ENCODE assay signal across 8 mouse cellular contexts in genomic region chr7:80582821-80583451, GRCm38 (mm10). TPM values are rescaled to one million over a fixed set of nuclear protein-coding genes. Genes with fewer than 3 reads are reported as not detected.
DNase-seq lines count a peak whose midpoint lies in the region; ATAC-seq lines count a peak whose summit lies in the region.

No protein-coding gene starts in this region.

- no peaks in the 10 kb centered on the region for H3K36me3 ChIP-seq in hindbrain, embryonic 10.5 days
- H3K36me3 ChIP-seq in hindbrain, embryonic 13.5 days: no peaks in the 10 kb centered on the region
- H3K36me3 ChIP-seq in heart, embryonic 11.5 days (ENCODE audit: control insufficient read depth, insufficient read depth, low read length): no peaks in the 10 kb centered on the region
- H3K36me3 ChIP-seq in megakaryocyte, embryonic 14.5 days (replicated peaks; ENCODE audit: low read length): peaks cover 15% of the 10 kb centered on the region

- H3K4me1 ChIP-seq in hindbrain, embryonic 10.5 days (replicated peaks): peaks cover 31% of the 10 kb centered on the region
- H3K4me1 ChIP-seq in hindbrain, embryonic 13.5 days (replicated peaks): peaks cover 17% of the 10 kb centered on the region
- peaks cover 14% of the 10 kb centered on the region for H3K4me1 ChIP-seq in heart, embryonic 11.5 days (ENCODE audit: control insufficient read depth, insufficient read depth, low read length)
- H3K4me1 ChIP-seq in megakaryocyte, embryonic 14.5 days: peaks cover 62% of the 10 kb centered on the region

- H3K9ac ChIP-seq in hindbrain, embryonic 13.5 days: no peak overlapping the region
- H3K9ac ChIP-seq in heart, embryonic 11.5 days (ENCODE audit: low read depth, low read length): no peak overlapping the region

- no peak for ATAC-seq in hindbrain, embryonic 13.5 days (ENCODE audit: low FRiP score)
- ATAC-seq in heart, embryonic 11.5 days (replicated peaks; ENCODE audit: insufficient number of reproducible peaks, low FRiP score, low TSS enrichment): no peak

- no peak overlapping the region for H3K4me3 ChIP-seq in hindbrain, embryonic 10.5 days
- no peak overlapping the region for H3K4me3 ChIP-seq in hindbrain, embryonic 13.5 days
- H3K4me3 ChIP-seq in heart, embryonic 11.5 days (ENCODE audit: low read depth, low read length): no peak overlapping the region
- H3K4me3 ChIP-seq in megakaryocyte, embryonic 14.5 days (replicated peaks): peak overlapping the region; percentile 90

- H3K9me3 ChIP-seq in hindbrain, embryonic 10.5 days: no peaks in the 10 kb centered on the region
- no peaks in the 10 kb centered on the region for H3K9me3 ChIP-seq in hindbrain, embryonic 13.5 days
- no peaks in the 10 kb centered on the region for H3K9me3 ChIP-seq in heart, embryonic 11.5 days (replicated peaks; ENCODE audit: control insufficient read depth, low read length)
- no peaks in the 10 kb centered on the region for H3K9me3 ChIP-seq in megakaryocyte, embryonic 14.5 days

- peak; percentile 5 for DNase-seq in hindbrain, embryonic 10.5 days (ENCODE audit: low spot score)
- DNase-seq in kidney, postnatal 14 days: peak; percentile 79
- DNase-seq in frontal cortex, postnatal 10 days (ENCODE audit: low spot score in 2 of 2): no peak
- DNase-seq in layer of hippocampus, adult 9-10 months (ENCODE audit: low spot score): no peak
- no peak for DNase-seq in urinary bladder, adult 18-20 months (ENCODE audit: low spot score in 2 of 2)

- peaks cover 8% of the 10 kb centered on the region; the same call in 1 of the 2 replicates for H3K27me3 ChIP-seq in hindbrain, embryonic 10.5 days (ENCODE audit: insufficient read depth, poor library complexity, severe bottlenecking)
- no peaks in the 10 kb centered on the region for H3K27me3 ChIP-seq in hindbrain, embryonic 13.5 days
- no peaks in the 10 kb centered on the region for H3K27me3 ChIP-seq in heart, embryonic 11.5 days (ENCODE audit: control insufficient read depth, insufficient read depth, low read length)
- no peaks in the 10 kb centered on the region for H3K27me3 ChIP-seq in megakaryocyte, embryonic 14.5 days (replicated peaks)

- no peak overlapping the region for H3K4me2 ChIP-seq in hindbrain, embryonic 13.5 days
- H3K4me2 ChIP-seq in heart, embryonic 11.5 days: no peak overlapping the region

- 74% methylated on average over 20 of the region's 20 CpGs for WGBS in hindbrain, embryonic 10.5 days
- 68% methylated on average over 20 of the region's 20 CpGs for WGBS in hindbrain, embryonic 13.5 days
- 66% methylated on average over 20 of the region's 20 CpGs for WGBS in heart, embryonic 11.5 days (ENCODE audit: insufficient replicate concordance)

- no peak overlapping the region for H3K27ac ChIP-seq in hindbrain, embryonic 10.5 days
- no peak overlapping the region for H3K27ac ChIP-seq in hindbrain, embryonic 13.5 days
- H3K27ac ChIP-seq in heart, embryonic 11.5 days (ENCODE audit: low read depth, low read length): 0 out of 2 replicates have a peak overlapping the region, but pooled peaks have one; percentile 19

RNA-seq across cellular contexts. Expression of gene Blm, which starts 48.0 kb away (rescaled TPM):
- polyA plus RNA-seq in hindbrain, embryonic 10.5 days (2016; fragmentation: Nextera tagmentation; extraction: Ambion mirVana): 33.1 and 47.3 TPM in 2 replicates
- 11.3 and 13.5 TPM in 2 replicates for polyA plus RNA-seq in hindbrain, embryonic 13.5 days (2015; fragmentation: Nextera tagmentation; extraction: Ambion mirVana)
- polyA plus RNA-seq in heart, embryonic 11.5 days (2014; fragmentation: Nextera tagmentation; extraction: Ambion mirVana): 27.7 and 28.2 TPM in 2 replicates
- 2.4 and 150 TPM in 2 replicates for polyA plus RNA-seq in megakaryocyte, embryonic 14.5 days (2012; ENCODE audit: insufficient read depth, low replicate concordance)

Comparison
In these comparisons a context has a peak if more than half of its experiments do, and no peak if none do; other contexts are left out.
1. DNase-seq: peak in hindbrain, embryonic 10.5 days (single experiment) and kidney, postnatal 14 days (single experiment); none in frontal cortex, postnatal 10 days (0 of 2), layer of hippocampus, adult 9-10 months (single experiment) and urinary bladder, adult 18-20 months (0 of 2).